ENCODE assay signal across 28 mouse cellular contexts in genomic region chr4:123340232-123340631, GRCm38 (mm10). TPM values are rescaled to one million over a fixed set of nuclear protein-coding genes. Genes with fewer than 3 reads are reported as not detected.
DNase-seq lines count a peak whose midpoint lies in the region; ATAC-seq lines count a peak whose summit lies in the region.
"Had no signal": no experiment of that assay in that cellular context is flagged by ENCODE, and none has a peak within 500 bp of the region (broad histone marks: within the 10 kb centered on the region; RNA-seq: fewer than 3 reads in every experiment).

No protein-coding gene starts in this region.

- peaks cover 53% of the 10 kb centered on the region for H3K27me3 ChIP-seq in midbrain, embryonic 13.5 days

- peak; percentile 29 for ATAC-seq in megakaryocyte, adult 5-6 weeks (ENCODE audit: poor library complexity, severe bottlenecking)
- ATAC-seq in midbrain, embryonic 13.5 days = no peak
- ATAC-seq: forebrain, embryonic 16.5 days; hindbrain, postnatal 0 days; intestine, postnatal 0 days had no signal

- no peaks in the 10 kb centered on the region for H3K9me3 ChIP-seq in midbrain, embryonic 13.5 days
- H3K9me3 ChIP-seq: embryonic facial prominence, embryonic 13.5 days; hindbrain, embryonic 10.5 days; kidney, embryonic 15.5 days had no signal

- no peak overlapping the region for H3K9ac ChIP-seq in midbrain, embryonic 13.5 days (replicated peaks)
- H3K9ac ChIP-seq: embryonic facial prominence, embryonic 13.5 days; kidney, embryonic 15.5 days; limb, embryonic 13.5 days; liver, embryonic 14.5 days had no signal

- no peak overlapping the region for H3K27ac ChIP-seq in midbrain, embryonic 13.5 days
- H3K27ac ChIP-seq: embryonic facial prominence, embryonic 13.5 days; heart, adult 2 months; hindbrain, embryonic 10.5 days; hindbrain, postnatal 0 days; kidney, embryonic 15.5 days; limb, embryonic 13.5 days; liver, embryonic 14.5 days had no signal

- H3K4me1 ChIP-seq in midbrain, embryonic 13.5 days (replicated peaks) = peaks cover 17% of the 10 kb centered on the region

- peak; percentile 14 for DNase-seq in adrenal gland, postnatal 14 days
- no peak for DNase-seq in adrenal gland, adult 2 months
- peak; percentile 35 for DNase-seq in A20 (ENCODE audit: low read depth, low spot score)
- DNase-seq in Muller cell, postnatal 12 days (ENCODE audit: inconsistent ontology term) = peak; percentile 20
- DNase-seq in cerebellum, adult 9-11 months = no peak
- no peak for DNase-seq in layer of hippocampus, postnatal 25 days (ENCODE audit: extremely low spot score in 1 of 2, low spot score in 1 of 2)
- DNase-seq: cerebellum, postnatal 14 days; heart, adult 2 months; right cerebral cortex, postnatal 25 days; thymus, postnatal 36 days had no signal

- H3K4me3 ChIP-seq in midbrain, embryonic 13.5 days (replicated peaks) = no peak overlapping the region
- H3K4me3 ChIP-seq: embryonic facial prominence, embryonic 13.5 days; heart, adult 2 months; hindbrain, embryonic 10.5 days; kidney, embryonic 15.5 days; limb, embryonic 13.5 days had no signal

- no peak overlapping the region for H3K4me2 ChIP-seq in midbrain, embryonic 13.5 days (replicated peaks)
- H3K4me2 ChIP-seq: embryonic facial prominence, embryonic 13.5 days; kidney, embryonic 15.5 days; limb, embryonic 13.5 days had no signal

- WGBS in midbrain, embryonic 13.5 days = 74% methylated on average over 5 of the region's 5 CpGs

- H3K36me3 ChIP-seq in midbrain, embryonic 13.5 days = no peaks in the 10 kb centered on the region
- H3K36me3 ChIP-seq: embryonic facial prominence, embryonic 13.5 days; hindbrain, embryonic 10.5 days; kidney, embryonic 15.5 days; limb, embryonic 13.5 days had no signal

RNA-seq across cellular contexts. Expression of gene Bmp8a, which starts 2.8 kb away (rescaled TPM):
- total RNA-seq in adrenal gland, postnatal 14 days (2021) = 0.34 TPM in 1 of 2 replicates, not detected in the other
- under 1 TPM in 1 of 2 experiments, not detected in 1; 0.21 TPM for total RNA-seq in adrenal gland, adult 2 months (2021)
- polyA plus RNA-seq in adrenal gland, adult 2 months (2012; rRNA removed) = 0.17 and 0.18 TPM in 2 replicates
- total RNA-seq in megakaryocyte, adult 5-6 weeks (2015) = not detected in 2 replicates
- not detected in 2 replicates for total RNA-seq in megakaryocyte, adult 5-6 weeks (2017)
- 0.13 TPM in 1 of 2 replicates, not detected in the other for polyA plus RNA-seq in midbrain, embryonic 13.5 days (2015; fragmentation: Nextera tagmentation; extraction: Ambion mirVana)
- under 1 TPM in 1 of 2 experiments, not detected in 1; 0.22 TPM for total RNA-seq in layer of hippocampus, postnatal 25 days (2021)
- total RNA-seq: adrenal gland, adult 18-20 months; heart, adult 2 months; layer of hippocampus, postnatal 14 days; megakaryocyte-erythroid progenitor cell, adult 5-6 weeks; neutrophil, adult 5-6 weeks had no signal
- polyA plus RNA-seq: heart, adult 2 months had no signal

RNA-seq across cellular contexts. Expression of gene Oxct2a, which starts 16.8 kb away (rescaled TPM):
- total RNA-seq in adrenal gland, postnatal 14 days (2021) = not detected in 2 replicates
- not detected for total RNA-seq in adrenal gland, adult 2 months (2021)
- not detected in 2 replicates for polyA plus RNA-seq in adrenal gland, adult 2 months (2012; rRNA removed)
- total RNA-seq in megakaryocyte, adult 5-6 weeks (2015) = not detected in 2 replicates
- total RNA-seq in megakaryocyte, adult 5-6 weeks (2017) = not detected in 2 replicates
- not detected in 2 replicates for polyA plus RNA-seq in midbrain, embryonic 13.5 days (2015; fragmentation: Nextera tagmentation; extraction: Ambion mirVana)
- not detected for total RNA-seq in layer of hippocampus, postnatal 25 days (2021)
- total RNA-seq: adrenal gland, adult 18-20 months; heart, adult 2 months; left cerebral cortex, postnatal 14 days; megakaryocyte-erythroid progenitor cell, adult 5-6 weeks; midbrain, postnatal 0 days; neutrophil, adult 5-6 weeks had no signal
- polyA plus RNA-seq: embryonic facial prominence, embryonic 13.5 days; forebrain, embryonic 16.5 days; heart, embryonic 16.5 days; hindbrain, embryonic 10.5 days; kidney, embryonic 15.5 days; limb, embryonic 13.5 days; lung, embryonic 16.5 days had no signal

Comparison
In these comparisons a context has a peak if more than half of its experiments do, and no peak if none do; other contexts are left out.
1. DNase-seq: peak in adrenal gland, postnatal 14 days (single experiment), A20 (single experiment) and Muller cell, postnatal 12 days (single experiment); none in adrenal gland, adult 2 months (single experiment), cerebellum, adult 9-11 months (single experiment) and layer of hippocampus, postnatal 25 days (0 of 2).